In the genomic region with DNA sequence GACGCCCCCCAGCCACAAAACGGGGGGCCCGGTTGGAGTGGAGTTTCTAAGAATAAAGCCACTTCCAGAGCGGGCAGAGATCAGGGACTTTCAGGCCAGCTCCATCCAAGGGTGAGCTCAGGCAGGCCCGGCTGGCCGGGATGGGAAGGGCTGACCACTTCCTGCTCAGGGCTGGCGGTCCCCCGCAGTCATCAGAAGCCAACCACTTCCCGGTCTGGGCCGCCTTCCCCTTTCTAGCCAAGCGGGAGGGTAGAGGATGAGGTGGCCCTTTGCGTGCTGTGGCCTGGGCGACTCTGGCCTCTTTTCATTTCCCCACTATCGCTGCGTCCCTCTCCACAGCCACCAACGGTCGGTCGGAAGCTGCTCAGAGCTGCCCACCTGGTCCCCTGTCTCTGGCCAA, we compare ENCODE assay signal across 11 mouse cellular contexts. TPM values are rescaled to one million over a fixed set of nuclear protein-coding genes. Genes with fewer than 3 reads are reported as not detected.
DNase-seq lines count a peak whose midpoint lies in the region; ATAC-seq and TF ChIP-seq lines count a peak whose summit lies in the region.
"Had no signal": no experiment of that assay in that cellular context is flagged by ENCODE, and none has a peak within 500 bp of the region (broad histone marks: within the 10 kb centered on the region; RNA-seq: fewer than 3 reads in every experiment).

No protein-coding gene starts in this region.

- peak; percentile 23 to 73 for DNase-seq in heart, adult 18-20 months
- DNase-seq in heart, embryonic 10.5 days (ENCODE audit: low spot score): no peak
- peak; percentile 19 for DNase-seq in urinary bladder, postnatal 14 days (ENCODE audit: low spot score)
- no peak for DNase-seq in urinary bladder, postnatal 4 days (ENCODE audit: low spot score in 2 of 2)
- DNase-seq in lung, postnatal 10 days: peak; percentile 32
- no peak for DNase-seq in stomach, postnatal 0 days (ENCODE audit: low spot score)
- DNase-seq in c-Kit-positive CD71-positive TER-119-positive erythroid progenitor cells, embryonic 14.5 days (ENCODE audit: low spot score): no peak
- DNase-seq in midbrain, embryonic 11.5 days (ENCODE audit: low spot score, missing footprints): no peak
- DNase-seq: thymus, adult 18-20 months had no signal

- TF ChIP-seq CTCF in stomach, postnatal 0 days (IDR thresholded peaks at IDR 0.05; ENCODE audit: low read depth): no peak

- peaks cover 29% of the 10 kb centered on the region for H3K4me1 ChIP-seq in heart, embryonic 10.5 days
- no peaks in the 10 kb centered on the region for H3K4me1 ChIP-seq in stomach, postnatal 0 days (replicated peaks; ENCODE audit: control insufficient read depth, insufficient read depth)
- H3K4me1 ChIP-seq in midbrain, embryonic 11.5 days (ENCODE audit: control insufficient read depth, insufficient read depth, low read length): no peaks in the 10 kb centered on the region
- H3K4me1 ChIP-seq: midbrain, embryonic 12.5 days had no signal

- H3K27me3 ChIP-seq in heart, embryonic 10.5 days (ENCODE audit: insufficient read depth, poor library complexity, severe bottlenecking): peaks cover 49% of the 10 kb centered on the region
- H3K27me3 ChIP-seq in stomach, postnatal 0 days (ENCODE audit: control insufficient read depth, insufficient read depth, low read length): no peaks in the 10 kb centered on the region
- H3K27me3 ChIP-seq in midbrain, embryonic 11.5 days (ENCODE audit: control insufficient read depth, insufficient read depth, low read length): no peaks in the 10 kb centered on the region

- no peak overlapping the region for H3K4me2 ChIP-seq in stomach, postnatal 0 days (replicated peaks; ENCODE audit: low read depth)
- no peak overlapping the region for H3K4me2 ChIP-seq in midbrain, embryonic 11.5 days
- H3K4me2 ChIP-seq: midbrain, embryonic 12.5 days had no signal

- no peak overlapping the region for H3K27ac ChIP-seq in heart, embryonic 10.5 days
- no peak overlapping the region for H3K27ac ChIP-seq in stomach, postnatal 0 days (replicated peaks)
- no peak overlapping the region for H3K27ac ChIP-seq in midbrain, embryonic 11.5 days (ENCODE audit: low read depth, low read length)
- H3K27ac ChIP-seq: midbrain, embryonic 12.5 days had no signal

- TF ChIP-seq EP300 in stomach, postnatal 0 days (optimal IDR thresholded peaks at IDR 0.05): no peak

- ATAC-seq in stomach, postnatal 0 days (ENCODE audit: low FRiP score, low TSS enrichment): 0 out of 2 replicates have a peak, but pooled peaks have one; percentile 27
- ATAC-seq in midbrain, embryonic 11.5 days (ENCODE audit: low FRiP score): no peak

- H3K9ac ChIP-seq in stomach, postnatal 0 days (ENCODE audit: low read length): no peak overlapping the region
- H3K9ac ChIP-seq in midbrain, embryonic 11.5 days (ENCODE audit: low read length): no peak overlapping the region
- H3K9ac ChIP-seq: midbrain, embryonic 12.5 days had no signal

- H3K4me3 ChIP-seq in heart, embryonic 10.5 days: no peak overlapping the region
- no peak overlapping the region for H3K4me3 ChIP-seq in stomach, postnatal 0 days (ENCODE audit: low read depth, low read length)
- H3K4me3 ChIP-seq in midbrain, embryonic 11.5 days (ENCODE audit: low read depth, low read length): no peak overlapping the region
- H3K4me3 ChIP-seq: midbrain, embryonic 12.5 days had no signal

- 59% methylated on average over 18 of the region's 18 CpGs for WGBS in heart, embryonic 10.5 days
- WGBS in stomach, postnatal 0 days: 69% methylated on average over 18 of the region's 18 CpGs
- WGBS in midbrain, embryonic 11.5 days: 73% methylated on average over 18 of the region's 18 CpGs

- H3K36me3 ChIP-seq in heart, embryonic 10.5 days: no peaks in the 10 kb centered on the region
- no peaks in the 10 kb centered on the region for H3K36me3 ChIP-seq in stomach, postnatal 0 days (ENCODE audit: control insufficient read depth, insufficient read depth, low read length)
- H3K36me3 ChIP-seq in midbrain, embryonic 11.5 days (ENCODE audit: control insufficient read depth, insufficient read depth, low read length): no peaks in the 10 kb centered on the region
- H3K36me3 ChIP-seq: midbrain, embryonic 12.5 days had no signal

- H3K9me3 ChIP-seq in heart, embryonic 10.5 days: no peaks in the 10 kb centered on the region
- H3K9me3 ChIP-seq in stomach, postnatal 0 days (ENCODE audit: control insufficient read depth, low read length): no peaks in the 10 kb centered on the region
- H3K9me3 ChIP-seq in midbrain, embryonic 11.5 days (ENCODE audit: control insufficient read depth, low read length): no peaks in the 10 kb centered on the region
- H3K9me3 ChIP-seq: midbrain, embryonic 12.5 days had no signal

RNA-seq across cellular contexts. Expression of gene Runx3, which starts 50.6 kb away (rescaled TPM):
- total RNA-seq in heart, adult 18-20 months (2021): 1 to 10 TPM; 1.8 to 1.9 TPM
- 0.05 TPM in 1 of 2 replicates, not detected in the other for polyA plus RNA-seq in heart, embryonic 10.5 days (2016; fragmentation: Nextera tagmentation; extraction: Ambion mirVana)
- polyA plus RNA-seq in stomach, postnatal 0 days (2015; fragmentation: Nextera tagmentation; extraction: Ambion mirVana): 0.13 and 0.25 TPM in 2 replicates
- polyA plus RNA-seq in midbrain, embryonic 11.5 days (2014; fragmentation: Nextera tagmentation; extraction: Ambion mirVana): 0.08 TPM in 1 of 2 replicates, not detected in the other
- total RNA-seq: layer of hippocampus, postnatal 36 days had no signal
- polyA plus RNA-seq: midbrain, embryonic 12.5 days had no signal

Comparison
In these comparisons a context has a peak if more than half of its experiments do, and no peak if none do; other contexts are left out.
1. DNase-seq: peak in heart, adult 18-20 months (2 of 2), urinary bladder, postnatal 14 days (single experiment) and lung, postnatal 10 days (single experiment); none in heart, embryonic 10.5 days (single experiment), urinary bladder, postnatal 4 days (0 of 2), stomach, postnatal 0 days (single experiment), c-Kit-positive CD71-positive TER-119-positive erythroid progenitor cells, embryonic 14.5 days (single experiment) and midbrain, embryonic 11.5 days (single experiment).